Mouse (Mus musculus): ENCODE measurements at regions not wholly inside any gene's neighbourhood (a gene's known extent, or its start where the extent isn't known, plus 50 kb on each side); places are given as distances from the start of the nearest gene placed in this dataset.

GRCm38 (mm10) chr3:8282411-8282810, 1327.5 kb downstream of the Zfp704 start:
- Histone ChIP-seq H3K9me3 (ENCODE audit: low read length) (no peaks in the 10 kb centered on the region), H3K4me3 (ENCODE audit: low read depth, low read length) (no peak overlapping the region), H3K4me1 (ENCODE audit: insufficient read depth) (no peaks in the 10 kb centered on the region), H3K4me2 (ENCODE audit: low read depth) (no peak overlapping the region), H3K9ac (no peak overlapping the region), H3K27ac (ENCODE audit: low read depth, low read length) (no peak overlapping the region), H3K27me3 (ENCODE audit: insufficient read depth, low read length) (no peaks in the 10 kb centered on the region), H3K36me3 (ENCODE audit: insufficient read depth) (no peaks in the 10 kb centered on the region)
- TF ChIP-seq CTCF (IDR thresholded peaks at IDR 0.05; ENCODE audit: low read depth), result no peak
- 51% methylated on average over 2 of the region's 2 CpGs for WGBS
- no peak for ATAC-seq
- no peak for DNase-seq

GRCm38 (mm10) chr3:8276661-8277060, 1333.2 kb downstream of the Zfp704 start:
- 80% methylated on average over 1 of the region's 1 CpGs for WGBS
- H3K4me1 ChIP-seq (ENCODE audit: insufficient read depth), result no peaks in the 10 kb centered on the region
- no peak overlapping the region for H3K4me3 ChIP-seq (ENCODE audit: low read depth, low read length)
- H3K36me3 ChIP-seq (ENCODE audit: insufficient read depth), result no peaks in the 10 kb centered on the region
- H3K9me3 ChIP-seq (ENCODE audit: low read length), result no peaks in the 10 kb centered on the region
- DNase-seq, result no peak
- no peaks in the 10 kb centered on the region for H3K27me3 ChIP-seq (ENCODE audit: insufficient read depth, low read length)
- no peak overlapping the region for H3K9ac ChIP-seq
- TF ChIP-seq CTCF (IDR thresholded peaks at IDR 0.05; ENCODE audit: low read depth), result no peak
- no peak overlapping the region for H3K4me2 ChIP-seq (ENCODE audit: low read depth)
- no peak for ATAC-seq
- H3K27ac ChIP-seq (ENCODE audit: low read depth, low read length), result no peak overlapping the region

GRCm38 (mm10) chr3:8270935-8271298, 1339.0 kb downstream of the Zfp704 start:
- H3K4me3 ChIP-seq (ENCODE audit: low read depth, low read length), result no peak overlapping the region
- ATAC-seq (no peak), DNase-seq (no peak)
- no peaks in the 10 kb centered on the region for H3K9me3 ChIP-seq (ENCODE audit: low read length)
- H3K4me1 ChIP-seq (ENCODE audit: insufficient read depth), result no peaks in the 10 kb centered on the region
- no peak for TF ChIP-seq CTCF (IDR thresholded peaks at IDR 0.05; ENCODE audit: low read depth)
- H3K4me2 ChIP-seq (ENCODE audit: low read depth), result no peak overlapping the region
- no peaks in the 10 kb centered on the region for H3K27me3 ChIP-seq (ENCODE audit: insufficient read depth, low read length)
- H3K36me3 ChIP-seq (ENCODE audit: insufficient read depth), result no peaks in the 10 kb centered on the region
- H3K27ac ChIP-seq (ENCODE audit: low read depth, low read length), result no peak overlapping the region
- no peak overlapping the region for H3K9ac ChIP-seq
- 77% methylated on average over 3 of the region's 3 CpGs for WGBS

GRCm38 (mm10) chr3:8270009-8270934, 1339.6 kb downstream of the Zfp704 start:
- TF ChIP-seq CTCF (IDR thresholded peaks at IDR 0.05; ENCODE audit: low read depth), result no peak
- no peak for DNase-seq

GRCm38 (mm10) chr3:8265783-8266182, 1344.1 kb downstream of the Zfp704 start:
- no peak overlapping the region for H3K4me2 ChIP-seq (ENCODE audit: low read depth)
- no peaks in the 10 kb centered on the region for H3K9me3 ChIP-seq (ENCODE audit: low read length)

More at GRCm38 (mm10) chr3:8270009-8270934, 1339.6 kb downstream of the Zfp704 start:
- peak; percentile 34; the same call in 1 of the 2 replicates for ATAC-seq
- WGBS, result 12% methylated on average over 1 of the region's 1 CpGs
- Histone ChIP-seq H3K4me1 (ENCODE audit: insufficient read depth) (no peaks in the 10 kb centered on the region), H3K4me3 (ENCODE audit: low read depth, low read length) (no peak overlapping the region), H3K36me3 (ENCODE audit: insufficient read depth) (no peaks in the 10 kb centered on the region), H3K4me2 (ENCODE audit: low read depth) (no peak overlapping the region), H3K9me3 (ENCODE audit: low read length) (no peaks in the 10 kb centered on the region), H3K27me3 (ENCODE audit: insufficient read depth, low read length) (no peaks in the 10 kb centered on the region), H3K27ac (ENCODE audit: low read depth, low read length) (no peak overlapping the region), H3K9ac (no peak overlapping the region)

GRCm38 (mm10) chr3:8264366-8265033, 1345.4 kb downstream of the Zfp704 start:
- WGBS, result 97% methylated on average over 4 of the region's 4 CpGs
- ATAC-seq (no peak), DNase-seq (no peak)
- H3K4me3 ChIP-seq (ENCODE audit: low read depth, low read length), result no peak overlapping the region
- no peak overlapping the region for H3K4me2 ChIP-seq (ENCODE audit: low read depth)
- H3K27ac ChIP-seq (ENCODE audit: low read depth, low read length), result no peak overlapping the region
- no peaks in the 10 kb centered on the region for H3K27me3 ChIP-seq (ENCODE audit: insufficient read depth, low read length)
- no peaks in the 10 kb centered on the region for H3K9me3 ChIP-seq (ENCODE audit: low read length)
- no peak for TF ChIP-seq CTCF (IDR thresholded peaks at IDR 0.05; ENCODE audit: low read depth)
- H3K9ac ChIP-seq, result no peak overlapping the region
- H3K36me3 ChIP-seq (ENCODE audit: insufficient read depth), result no peaks in the 10 kb centered on the region
- no peaks in the 10 kb centered on the region for H3K4me1 ChIP-seq (ENCODE audit: insufficient read depth)

More at GRCm38 (mm10) chr3:8265783-8266182, 1344.1 kb downstream of the Zfp704 start:
- Histone ChIP-seq H3K4me1 (ENCODE audit: insufficient read depth) (no peaks in the 10 kb centered on the region), H3K27ac (ENCODE audit: low read depth, low read length) (no peak overlapping the region), H3K27me3 (ENCODE audit: insufficient read depth, low read length) (no peaks in the 10 kb centered on the region), H3K4me3 (ENCODE audit: low read depth, low read length) (no peak overlapping the region), H3K36me3 (ENCODE audit: insufficient read depth) (no peaks in the 10 kb centered on the region), H3K9ac (no peak overlapping the region)
- WGBS, result 84% methylated on average over 3 of the region's 3 CpGs
- TF ChIP-seq CTCF (IDR thresholded peaks at IDR 0.05; ENCODE audit: low read depth), result no peak
- DNase-seq (no peak), ATAC-seq (no peak)

GRCm38 (mm10) chr3:8257293-8257692, 1352.6 kb downstream of the Zfp704 start:
- ATAC-seq (no peak), DNase-seq (no peak)
- H3K4me1 ChIP-seq (ENCODE audit: insufficient read depth), result no peaks in the 10 kb centered on the region
- no peaks in the 10 kb centered on the region for H3K36me3 ChIP-seq (ENCODE audit: insufficient read depth)
- no peak overlapping the region for H3K4me3 ChIP-seq (ENCODE audit: low read depth, low read length)
- no peaks in the 10 kb centered on the region for H3K9me3 ChIP-seq (ENCODE audit: low read length)
- H3K27ac ChIP-seq (ENCODE audit: low read depth, low read length), result no peak overlapping the region
- no peak overlapping the region for H3K4me2 ChIP-seq (ENCODE audit: low read depth)
- no peak overlapping the region for H3K9ac ChIP-seq
- H3K27me3 ChIP-seq (ENCODE audit: insufficient read depth, low read length), result no peaks in the 10 kb centered on the region
- no peak for TF ChIP-seq CTCF (IDR thresholded peaks at IDR 0.05; ENCODE audit: low read depth)

All from forebrain, postnatal 0 days (tissue).